Mouse (Mus musculus) MEL-GATA-1-ER (cell line): ENCODE data around the gene Casp6.

Experiments used
- DNase-seq: peaks from one replicate; pipeline ENCODE4 v3.0.0-alpha.2; 2012; ENCODE audit warnings: low read depth; ENCODE audit errors: extremely low read depth

Gene Casp6

GRCm38 (mm10) chr3:129901271-129901809 is at the start of gene Casp6:
Casp6 (plus strand) TSS chr3:129901425.
- peak; percentile 77 for DNase-seq

- peak; percentile 18 for DNase-seq
These were observed 38.6 kb upstream of the Casp6 start for GRCm38 (mm10) chr3:129862592-129862991.

GRCm38 (mm10) chr3:129863698-129864097 is 37.5 kb upstream of the Casp6 start:
- DNase-seq, result peak; percentile 29

- no peak for DNase-seq
These were observed 23.9 kb upstream of the Casp6 start for GRCm38 (mm10) chr3:129877327-129877726.

GRCm38 (mm10) chr3:129878405-129879021 is 22.7 kb upstream of the Casp6 start, which contains the start of gene Pla2g12a:
Pla2g12a (plus strand) TSS chr3:129878606.
- DNase-seq, result peak; percentile 78

- peak; percentile 33 for DNase-seq
These were observed 22.0 kb upstream of the Casp6 start for GRCm38 (mm10) chr3:129879131-129879757.

- DNase-seq, result no peak
These were observed 21.3 kb upstream of the Casp6 start for GRCm38 (mm10) chr3:129879913-129880312.

GRCm38 (mm10) chr3:129880925-129881593 is 20.2 kb upstream of the Casp6 start:
- DNase-seq, result peak; percentile 55

- no peak for DNase-seq
These were observed 15.6 kb upstream of the Casp6 start for GRCm38 (mm10) chr3:129885577-129885976.

- DNase-seq, result no peak
These were observed 14.8 kb upstream of the Casp6 start for GRCm38 (mm10) chr3:129886430-129886829.

GRCm38 (mm10) chr3:129887779-129888517 is 13.3 kb upstream of the Casp6 start:
- no peak for DNase-seq

- no peak for DNase-seq
These were observed 9.2 kb upstream of the Casp6 start for GRCm38 (mm10) chr3:129892003-129892402.

- DNase-seq, result no peak
These were observed 8.1 kb upstream of the Casp6 start for GRCm38 (mm10) chr3:129893143-129893542.

- no peak for DNase-seq
These were observed 4.6 kb upstream of the Casp6 start for GRCm38 (mm10) chr3:129896591-129896990.

GRCm38 (mm10) chr3:129898886-129899285 is 2.3 kb upstream of the Casp6 start:
- DNase-seq, result peak; percentile 22

- no peak for DNase-seq
These were observed 2.1 kb downstream of the Casp6 start for GRCm38 (mm10) chr3:129903369-129903768.

- DNase-seq, result no peak
These were observed 2.6 kb downstream of the Casp6 start for GRCm38 (mm10) chr3:129903866-129904265.

- no peak for DNase-seq
These were observed 3.3 kb downstream of the Casp6 start for GRCm38 (mm10) chr3:129904381-129905132.

- DNase-seq, result no peak
These were observed 10.8 kb downstream of the Casp6 start for GRCm38 (mm10) chr3:129912025-129912424.

GRCm38 (mm10) chr3:129913241-129913640 is 12.0 kb downstream of the Casp6 start:
- no peak for DNase-seq

- DNase-seq, result no peak
These were observed 16.2 kb downstream of the Casp6 start for GRCm38 (mm10) chr3:129917424-129917823.
